Mouse (Mus musculus): ENCODE data around the gene Edc3.

- TF ChIP-seq CTCF (IDR thresholded peaks at IDR 0.05; ENCODE audit: control insufficient read depth, insufficient read depth, insufficient replicate concordance, low read depth, low read length): no peak
- no peak for TF ChIP-seq POLR2A (IDR thresholded peaks at IDR 0.05; ENCODE audit: control insufficient read depth, low read depth, low read length)
These were observed 1.8 kb upstream of the Edc3 start for GRCm38 (mm10) chr9:57706496-57706895.

Measured in testis, adult 2 months (tissue).